Mouse (Mus musculus) midbrain, embryonic 11.5 days (tissue): ENCODE measurements around the gene Snrnp35. TPM values are rescaled to one million over a fixed set of nuclear protein-coding genes. Genes with fewer than 3 reads are reported as not detected.
A peak's percentile ranks its signal among the peaks of the same experiment; 100 is the strongest.

Experiments used
- ATAC-seq: fragments of 200-750 bp; cut with Nextera tagmentation; 2 replicates; pipeline ENCODE4 v1.8.0; 2017; ENCODE audit warnings: moderate TSS enrichment, moderate library complexity; ENCODE audit not compliant: low FRiP score
- DNase-seq: peaks from one replicate; pipeline ENCODE4 v3.0.0; 2015; ENCODE audit warnings: low spot score; ENCODE audit errors: missing footprints
- H3K27ac ChIP-seq: fragments of 300-500 bp; sonication (generic); 2 replicates; pipeline ENCODE4 v1.5.1; 2014; ENCODE audit warnings: low read depth, low read length
- H3K27me3 ChIP-seq: fragments of 300-500 bp; sonication (generic); 2 replicates; pipeline ENCODE4 v1.6.1; 2014; ENCODE audit warnings: mild to moderate bottlenecking, low read length, moderate library complexity, mixed read lengths; ENCODE audit not compliant: control insufficient read depth, insufficient read depth
- H3K36me3 ChIP-seq: fragments of 300-500 bp; sonication (generic); 2 replicates; pipeline ENCODE4 v1.6.1; 2014; ENCODE audit warnings: mild to moderate bottlenecking, low read length, moderate library complexity, mixed read lengths; ENCODE audit not compliant: control insufficient read depth, insufficient read depth
- H3K4me1 ChIP-seq: fragments of 300-500 bp; sonication (generic); 2 replicates; pipeline ENCODE4 v1.6.1; 2014; ENCODE audit warnings: low read length; ENCODE audit not compliant: control insufficient read depth, insufficient read depth
- H3K4me2 ChIP-seq: fragments of 300-500 bp; sonication (generic); 2 replicates; pipeline ENCODE4 v1.6.1; 2014; ENCODE audit warnings: mild to moderate bottlenecking, moderate library complexity
- H3K4me3 ChIP-seq: fragments of 300-500 bp; sonication (generic); 2 replicates; pipeline ENCODE4 v1.5.1; 2014; ENCODE audit warnings: low read depth, low read length
- H3K9ac ChIP-seq: fragments of 300-500 bp; sonication (generic); 2 replicates; pipeline ENCODE4 v1.6.1; 2014; ENCODE audit warnings: low read length
- H3K9me3 ChIP-seq: fragments of 300-500 bp; sonication (generic); 2 replicates; pipeline ENCODE4 v1.6.1; 2016; ENCODE audit warnings: low read length; ENCODE audit not compliant: control insufficient read depth
- WGBS: fragments of 180-500 bp; shearing (Covaris S2); extraction: QIAGEN DNeasy Blood & Tissue Kit; methylation state at CpG from one replicate; pipeline ENCODE4 v1.1.7; 2014; 5-methylcytosine and 5-hydroxymethylcytosine counted together
- polyA plus RNA-seq: library from polyadenylated mRNA; unstranded; fragments of >200 nt; fragmentation: Nextera tagmentation; extraction: Ambion mirVana; gene quantifications from 2 replicates; pipeline ENCODE4 v1.2.1, GENCODE M21; 2014

Snrnp35 gene
- polyA plus RNA-seq, 1 experiment from 2014 or later = 17.3 TPM

GRCm38 (mm10) chr5:124445621-124446293 lies 37.2 kb upstream of the Snrnp35 start:
- DNase-seq = peak; percentile 94
- Histone ChIP-seq H3K27ac (peak overlapping the region; percentile 53), H3K4me3 (peak overlapping the region; percentile 95), H3K27me3 (no peaks in the 10 kb centered on the region), H3K36me3 (peaks cover 19% of the 10 kb centered on the region), H3K4me1 (peaks cover 22% of the 10 kb centered on the region), H3K4me2 (peak overlapping the region; percentile 90), H3K9me3 (no peaks in the 10 kb centered on the region), H3K9ac (peak overlapping the region; percentile 92)
- 0% methylated on average over 17 of the region's 77 CpGs for WGBS
- ATAC-seq = peak; percentile 68

- Histone ChIP-seq H3K9me3 (no peaks in the 10 kb centered on the region), H3K27me3 (no peaks in the 10 kb centered on the region), H3K36me3 (peaks cover 19% of the 10 kb centered on the region), H3K4me3 (peak overlapping the region; percentile 95), H3K27ac (peak overlapping the region; percentile 53; the same call in 1 of the 2 replicates), H3K4me1 (peaks cover 19% of the 10 kb centered on the region), H3K9ac (peak overlapping the region; percentile 92), H3K4me2 (peak overlapping the region; percentile 90)
- ATAC-seq (peak; percentile 38; the same call in 1 of the 2 replicates), DNase-seq (peak; percentile 92)
- 4% methylated on average over 15 of the region's 15 CpGs for WGBS
Observed at GRCm38 (mm10) chr5:124446301-124446881, 36.5 kb upstream of the Snrnp35 start.

- no peak overlapping the region for H3K4me2 ChIP-seq
- ATAC-seq (no peak), DNase-seq (no peak)
- H3K27ac ChIP-seq = no peak overlapping the region
- no peak overlapping the region for H3K4me3 ChIP-seq
- H3K9ac ChIP-seq = no peak overlapping the region
- WGBS = 73% methylated on average over 6 of the region's 6 CpGs
- H3K9me3 ChIP-seq = no peaks in the 10 kb centered on the region
- peaks cover 19% of the 10 kb centered on the region for H3K4me1 ChIP-seq
- peaks cover 34% of the 10 kb centered on the region for H3K36me3 ChIP-seq
- H3K27me3 ChIP-seq = no peaks in the 10 kb centered on the region
Observed at GRCm38 (mm10) chr5:124449494-124449893, 33.4 kb upstream of the Snrnp35 start.

GRCm38 (mm10) chr5:124450051-124450450 lies 32.9 kb upstream of the Snrnp35 start:
- no peak overlapping the region for H3K9ac ChIP-seq
- H3K27me3 ChIP-seq = no peaks in the 10 kb centered on the region
- H3K4me1 ChIP-seq = peaks cover 15% of the 10 kb centered on the region
- WGBS = 85% methylated on average over 7 of the region's 7 CpGs
- peaks cover 34% of the 10 kb centered on the region for H3K36me3 ChIP-seq
- DNase-seq = no peak
- no peak for ATAC-seq
- H3K4me3 ChIP-seq = no peak overlapping the region
- H3K9me3 ChIP-seq = no peaks in the 10 kb centered on the region
- no peak overlapping the region for H3K27ac ChIP-seq
- H3K4me2 ChIP-seq = no peak overlapping the region

GRCm38 (mm10) chr5:124450641-124451340 lies 32.1 kb upstream of the Snrnp35 start:
- Histone ChIP-seq H3K36me3 (peaks cover 36% of the 10 kb centered on the region), H3K4me2 (no peak overlapping the region), H3K27ac (no peak overlapping the region), H3K9me3 (no peaks in the 10 kb centered on the region), H3K27me3 (no peaks in the 10 kb centered on the region), H3K9ac (no peak overlapping the region), H3K4me1 (peaks cover 15% of the 10 kb centered on the region), H3K4me3 (no peak overlapping the region)
- no peak for ATAC-seq
- no peak for DNase-seq
- whole genome bisulfite sequencing = 89% methylated on average over 16 of the region's 16 CpGs

GRCm38 (mm10) chr5:124452494-124453228 lies 30.3 kb upstream of the Snrnp35 start:
- Histone ChIP-seq H3K4me1 (peaks cover 5% of the 10 kb centered on the region; the same call in 1 of the 2 replicates), H3K9me3 (no peaks in the 10 kb centered on the region), H3K4me3 (no peak overlapping the region), H3K9ac (no peak overlapping the region), H3K27me3 (no peaks in the 10 kb centered on the region), H3K36me3 (peaks cover 51% of the 10 kb centered on the region), H3K4me2 (no peak overlapping the region), H3K27ac (no peak overlapping the region)
- WGBS = 84% methylated on average over 15 of the region's 15 CpGs
- ATAC-seq (no peak), DNase-seq (no peak)

DNA sequence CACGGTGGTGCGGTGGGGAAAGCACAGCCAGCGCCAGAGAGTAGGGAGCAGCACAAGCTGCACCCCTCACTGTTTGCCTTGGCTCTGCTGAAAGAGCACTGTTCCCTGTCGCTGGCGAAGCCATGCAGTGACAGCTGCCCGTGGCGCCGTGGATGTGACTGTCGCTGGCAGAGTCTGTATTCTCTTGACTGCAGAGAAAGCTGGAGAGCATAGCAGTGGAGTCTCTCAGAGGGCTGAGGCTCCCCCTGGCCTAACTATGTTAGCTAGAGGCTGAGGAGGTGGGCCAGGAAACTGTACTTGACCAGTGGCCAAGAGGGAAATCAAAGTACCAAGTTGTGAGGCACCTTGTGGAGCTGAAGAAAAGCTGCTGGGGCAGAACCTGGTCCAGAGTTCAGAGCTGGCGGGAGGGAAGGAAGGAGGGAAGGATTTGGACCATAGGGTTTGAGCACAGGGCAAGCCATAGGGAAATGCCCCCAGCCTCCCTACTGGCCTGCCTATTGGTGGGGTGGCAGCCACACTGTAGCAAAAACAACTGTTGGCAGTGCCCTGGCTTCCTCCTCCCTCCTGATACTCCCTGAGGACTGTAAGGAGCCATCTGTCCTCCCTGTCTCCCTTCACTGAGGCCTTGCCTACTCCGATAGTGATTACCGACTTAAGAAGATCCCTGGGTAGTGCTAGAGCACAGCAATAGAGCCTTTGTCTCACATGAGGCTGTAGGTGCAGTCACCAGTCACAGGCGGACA lies 29.4 kb upstream of the Snrnp35 start:
- no peak overlapping the region for H3K9ac ChIP-seq
- DNase-seq = no peak
- no peak overlapping the region for H3K4me2 ChIP-seq
- H3K4me3 ChIP-seq = no peak overlapping the region
- H3K27me3 ChIP-seq = no peaks in the 10 kb centered on the region
- no peak overlapping the region for H3K27ac ChIP-seq
- no peak for ATAC-seq
- peaks cover 5% of the 10 kb centered on the region; the same call in 1 of the 2 replicates for H3K4me1 ChIP-seq
- no peaks in the 10 kb centered on the region for H3K9me3 ChIP-seq
- WGBS = 83% methylated on average over 13 of the region's 13 CpGs
- H3K36me3 ChIP-seq = peaks cover 49% of the 10 kb centered on the region

DNA sequence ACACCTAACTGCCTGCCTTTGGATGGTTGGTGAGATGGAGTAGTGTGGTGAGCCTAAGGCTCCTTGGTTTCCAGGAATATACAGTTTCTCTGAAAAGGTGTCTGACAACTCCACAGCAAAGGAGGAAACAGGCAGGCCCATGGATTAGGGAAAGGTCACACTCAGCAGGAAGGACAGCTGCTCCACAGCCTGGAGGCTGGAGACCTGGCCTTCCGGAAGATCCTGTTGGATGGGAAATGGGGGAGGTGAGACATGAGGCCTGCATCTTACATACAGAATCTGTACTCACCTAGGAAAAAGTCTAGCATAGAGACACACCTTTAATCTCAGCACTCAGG lies 28.9 kb upstream of the Snrnp35 start:
- H3K4me3 ChIP-seq = no peak overlapping the region
- H3K9ac ChIP-seq = no peak overlapping the region

More for the DNA sequence above, 28.9 kb upstream of the Snrnp35 start:
- H3K27me3 ChIP-seq = no peaks in the 10 kb centered on the region
- H3K36me3 ChIP-seq = peaks cover 46% of the 10 kb centered on the region
- H3K4me2 ChIP-seq = no peak overlapping the region
- ATAC-seq = no peak
- no peak overlapping the region for H3K27ac ChIP-seq
- DNase-seq = no peak
- H3K4me1 ChIP-seq = peaks cover 5% of the 10 kb centered on the region; the same call in 1 of the 2 replicates
- H3K9me3 ChIP-seq = no peaks in the 10 kb centered on the region
- WGBS = 80% methylated on average over 1 of the region's 1 CpGs
